Mouse (Mus musculus) midbrain, embryonic 12.5 days (tissue): ENCODE data around the gene Acsl3. TPM values are rescaled to one million over a fixed set of nuclear protein-coding genes. Genes with fewer than 3 reads are reported as not detected.

Source experiments
- polyA plus RNA-seq: library from polyadenylated mRNA; unstranded; fragments of >200 nt; fragmentation: Nextera tagmentation; extraction: Ambion mirVana; gene quantifications from 2 replicates; pipeline ENCODE4 v1.2.1, GENCODE M21; 2016

Acsl3 gene
- polyA plus RNA-seq, 1 experiment from 2014 or later: 92.8 TPM

Other genes with a start within 250 kb of the Acsl3 start
- gene Farsb, start 168.9 kb upstream of the Acsl3 start, polyA plus RNA-seq: 123 and 126 TPM in 2 replicates
- gene Mogat1, start 146.8 kb upstream of the Acsl3 start, polyA plus RNA-seq: not detected in 2 replicates
- gene BC035947, start 145.7 kb upstream of the Acsl3 start, polyA plus RNA-seq: 0.34 and 0.76 TPM in 2 replicates
- 3.6 and 3.8 TPM in 2 replicates for gene Utp14b, start 213 bp downstream of the Acsl3 start, polyA plus RNA-seq
- gene Kcne4, start 158.9 kb downstream of the Acsl3 start, polyA plus RNA-seq: 2.0 and 2.5 TPM in 2 replicates